Mouse (Mus musculus) neural tube, embryonic 14.5 days (tissue): Measurements from ENCODE around the gene Herc1. TPM values are rescaled to one million over a fixed set of nuclear protein-coding genes. Genes with fewer than 3 reads are reported as not detected.
A peak's percentile ranks its signal among the peaks of the same experiment; 100 is the strongest.

ENCODE experiments used
- ATAC-seq: fragments of 200-750 bp; cut with Nextera tagmentation; 2 replicates; pipeline ENCODE4 v1.8.0; 2017; ENCODE audit warnings: low read depth, mild to moderate bottlenecking, moderate TSS enrichment, moderate library complexity
- H3K27ac ChIP-seq: fragments of 300-500 bp; sonication (generic); 2 replicates; pipeline ENCODE4 v1.5.1; 2014; ENCODE audit warnings: low read depth, mild to moderate bottlenecking, control low read depth, low read length, moderate library complexity, mixed read lengths
- H3K27me3 ChIP-seq: fragments of 300-500 bp; sonication (generic); 2 replicates; pipeline ENCODE4 v1.6.1; 2014; ENCODE audit warnings: low read length; ENCODE audit not compliant: control insufficient read depth, insufficient read depth
- H3K36me3 ChIP-seq: fragments of 300-500 bp; sonication (generic); 2 replicates; pipeline ENCODE4 v1.6.1; 2014; ENCODE audit warnings: low read length, mixed read lengths; ENCODE audit not compliant: control insufficient read depth, insufficient read depth
- H3K4me1 ChIP-seq: fragments of 300-500 bp; sonication (generic); 2 replicates; pipeline ENCODE4 v1.6.1; 2014; ENCODE audit warnings: low read length; ENCODE audit not compliant: control insufficient read depth, insufficient read depth
- H3K4me2 ChIP-seq: fragments of 300-500 bp; sonication (generic); 2 replicates; pipeline ENCODE4 v1.6.1; 2014; ENCODE audit warnings: mild to moderate bottlenecking, low read depth, low read length, control low read depth
- H3K4me3 ChIP-seq: fragments of 300-500 bp; sonication (generic); 2 replicates; pipeline ENCODE4 v1.5.1; 2014; ENCODE audit warnings: low read depth, low read length, control low read depth, mixed read lengths
- H3K9ac ChIP-seq: fragments of 300-500 bp; sonication (generic); replicated peaks from 2 replicates; pipeline ENCODE4 v1.6.1; 2014; ENCODE audit warnings: low read depth, mild to moderate bottlenecking, control low read depth, low read length, mixed read lengths
- H3K9me3 ChIP-seq: fragments of 300-500 bp; sonication (generic); 2 replicates; pipeline ENCODE4 v1.6.1; 2016; ENCODE audit warnings: low read length; ENCODE audit not compliant: control insufficient read depth
- WGBS: fragments of 180-500 bp; shearing (Covaris S2); extraction: QIAGEN DNeasy Blood & Tissue Kit; methylation state at CpG from one replicate; pipeline ENCODE4 v1.1.7; 2014; 5-methylcytosine and 5-hydroxymethylcytosine counted together
- polyA plus RNA-seq: library from polyadenylated mRNA; unstranded; fragments of >200 nt; fragmentation: Nextera tagmentation; extraction: Ambion mirVana; gene quantifications from 2 replicates; pipeline ENCODE4 v1.2.1, GENCODE M21; 2014

The Herc1 gene
- polyA plus RNA-seq, 1 experiment from 2014 or later = 66.7 TPM

DNA sequence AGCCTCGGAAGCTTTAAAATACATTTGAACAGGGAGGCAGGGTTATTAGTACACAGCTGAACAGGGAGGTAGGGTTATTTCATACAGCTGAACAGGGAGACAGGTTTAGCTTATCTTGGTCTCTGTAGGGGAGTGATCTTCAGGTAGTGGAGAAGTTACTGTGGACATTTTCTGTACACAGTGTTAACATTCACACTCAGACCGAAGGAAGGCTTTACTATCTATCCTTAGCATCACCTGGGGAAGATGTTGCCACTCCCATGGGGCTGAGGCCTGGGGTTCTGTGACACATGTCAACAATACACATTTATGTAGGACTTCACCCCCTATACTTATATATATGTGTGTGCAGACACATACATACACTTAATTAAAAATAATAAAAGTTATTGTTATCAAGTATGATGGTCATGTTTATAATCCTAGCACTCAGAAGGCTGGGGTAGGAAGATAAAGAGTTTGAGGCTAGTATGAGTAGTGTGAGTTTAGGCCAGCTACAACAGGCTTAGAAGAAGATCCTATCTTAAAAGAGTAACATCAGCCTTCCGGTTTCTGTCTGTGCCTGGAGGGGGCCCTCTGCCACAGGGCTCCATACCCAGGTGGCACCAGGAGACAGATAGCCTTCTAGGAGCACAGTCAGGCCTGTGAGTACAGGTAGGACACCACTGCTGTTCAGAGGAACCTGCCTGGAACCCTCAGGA lies 9.7 kb upstream of the Herc1 start:
- Histone ChIP-seq H3K4me1 (no peaks in the 10 kb centered on the region), H3K4me2 (no peak overlapping the region), H3K27me3 (no peaks in the 10 kb centered on the region), H3K9me3 (no peaks in the 10 kb centered on the region), H3K36me3 (no peaks in the 10 kb centered on the region), H3K27ac (no peak overlapping the region), H3K4me3 (no peak overlapping the region), H3K9ac (no peak overlapping the region)
- WGBS = 82% methylated on average over 3 of the region's 3 CpGs
- no peak for ATAC-seq

DNA sequence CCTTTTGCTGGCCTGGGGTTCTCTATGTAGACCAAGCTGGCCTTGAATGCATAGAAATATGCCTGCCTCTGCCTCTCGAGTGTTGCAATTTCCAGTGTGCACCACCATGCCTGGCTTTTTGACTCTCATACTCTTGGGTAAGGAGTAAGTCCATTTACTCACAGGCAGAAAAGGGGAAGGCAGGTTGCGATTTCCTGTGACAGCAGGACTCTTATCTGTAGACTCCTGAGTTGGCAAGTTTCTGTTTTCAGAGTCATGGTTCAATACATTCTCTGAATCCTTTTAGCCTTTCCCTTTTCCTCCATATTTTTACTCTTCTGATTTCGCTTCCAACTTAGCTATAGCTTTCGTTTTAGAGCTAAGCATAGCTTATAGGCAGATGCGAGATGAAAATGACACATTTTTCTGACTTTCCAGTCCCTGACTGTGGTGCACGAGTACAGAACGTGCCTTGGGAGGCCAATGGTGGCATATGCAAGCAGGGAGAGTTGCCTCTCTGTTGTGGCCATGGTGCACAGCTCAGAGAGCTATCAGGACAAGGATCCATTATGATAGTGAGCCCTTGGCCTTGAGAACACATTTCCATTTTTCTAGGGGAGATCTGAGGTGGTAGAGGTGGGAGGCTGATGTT lies 2.7 kb upstream of the Herc1 start:
- Histone ChIP-seq H3K4me2 (no peak overlapping the region), H3K9ac (no peak overlapping the region), H3K27ac (no peak overlapping the region), H3K4me3 (no peak overlapping the region), H3K4me1 (peaks cover 11% of the 10 kb centered on the region), H3K27me3 (no peaks in the 10 kb centered on the region), H3K36me3 (no peaks in the 10 kb centered on the region), H3K9me3 (no peaks in the 10 kb centered on the region)
- 90% methylated on average over 7 of the region's 7 CpGs for WGBS
- ATAC-seq = no peak

GRCm38 (mm10) chr9:66349144-66349859 lies 948 bp upstream of the Herc1 start:
- no peaks in the 10 kb centered on the region for H3K27me3 ChIP-seq
- no peaks in the 10 kb centered on the region for H3K9me3 ChIP-seq
- H3K4me3 ChIP-seq = peak overlapping the region; percentile 68
- 0 out of 2 replicates have a peak, but pooled peaks have one; percentile 2 for ATAC-seq
- H3K4me2 ChIP-seq = peak overlapping the region; percentile 79
- H3K4me1 ChIP-seq = peaks cover 12% of the 10 kb centered on the region
- no peaks in the 10 kb centered on the region for H3K36me3 ChIP-seq
- H3K9ac ChIP-seq = peak overlapping the region; percentile 81
- WGBS = 36% methylated on average over 8 of the region's 8 CpGs
- H3K27ac ChIP-seq = peak overlapping the region; percentile 98

GRCm38 (mm10) chr9:66350788-66351430 lies 659 bp downstream of the Herc1 start:
- H3K27me3 ChIP-seq = no peaks in the 10 kb centered on the region
- WGBS = 2% methylated on average over 31 of the region's 32 CpGs

DNA sequence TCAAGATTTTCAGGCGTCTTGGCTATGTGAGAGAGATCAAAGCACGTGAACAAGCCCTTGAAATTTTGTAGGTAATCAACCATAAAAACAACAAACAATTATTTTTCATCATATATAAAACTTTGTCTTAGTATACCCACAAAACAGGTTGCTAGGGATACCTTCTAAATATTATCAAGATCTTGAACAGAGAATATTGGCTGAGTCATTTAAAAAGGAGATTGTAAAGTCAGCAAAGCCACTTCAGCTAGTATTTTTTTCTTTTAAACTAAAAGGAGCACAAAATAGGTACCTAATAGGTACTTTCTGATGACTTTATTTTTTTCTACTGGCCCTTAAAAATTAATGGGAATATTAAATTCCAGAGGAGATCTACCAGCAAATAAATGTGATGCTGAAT lies 2.5 kb downstream of the Herc1 start:
- no peaks in the 10 kb centered on the region for H3K36me3 ChIP-seq
- ATAC-seq = no peak
- H3K27ac ChIP-seq = no peak overlapping the region
- H3K4me3 ChIP-seq = no peak overlapping the region; the same call in 1 of the 2 replicates
- peaks cover 12% of the 10 kb centered on the region for H3K4me1 ChIP-seq
- no peak overlapping the region for H3K9ac ChIP-seq
- WGBS = 84% methylated on average over 2 of the region's 2 CpGs
- no peaks in the 10 kb centered on the region for H3K9me3 ChIP-seq
- peak overlapping the region; percentile 85 for H3K4me2 ChIP-seq
- no peaks in the 10 kb centered on the region for H3K27me3 ChIP-seq

More at GRCm38 (mm10) chr9:66350788-66351430, 659 bp downstream of the Herc1 start:
- H3K27ac ChIP-seq = peak overlapping the region; percentile 98
- H3K4me1 ChIP-seq = peaks cover 12% of the 10 kb centered on the region
- no peaks in the 10 kb centered on the region for H3K36me3 ChIP-seq
- H3K9me3 ChIP-seq = no peaks in the 10 kb centered on the region
- peak overlapping the region; percentile 68 for H3K4me3 ChIP-seq
- peak overlapping the region; percentile 81 for H3K9ac ChIP-seq
- peak; percentile 76 for ATAC-seq
- peak overlapping the region; percentile 85 for H3K4me2 ChIP-seq

GRCm38 (mm10) chr9:66359135-66359534 lies 8.9 kb downstream of the Herc1 start:
- Histone ChIP-seq H3K27ac (no peak overlapping the region), H3K4me1 (no peaks in the 10 kb centered on the region), H3K4me2 (no peak overlapping the region), H3K4me3 (no peak overlapping the region), H3K9me3 (no peaks in the 10 kb centered on the region), H3K27me3 (no peaks in the 10 kb centered on the region), H3K9ac (no peak overlapping the region), H3K36me3 (no peaks in the 10 kb centered on the region)
- WGBS = 91% methylated on average over 4 of the region's 4 CpGs
- no peak for ATAC-seq

DNA sequence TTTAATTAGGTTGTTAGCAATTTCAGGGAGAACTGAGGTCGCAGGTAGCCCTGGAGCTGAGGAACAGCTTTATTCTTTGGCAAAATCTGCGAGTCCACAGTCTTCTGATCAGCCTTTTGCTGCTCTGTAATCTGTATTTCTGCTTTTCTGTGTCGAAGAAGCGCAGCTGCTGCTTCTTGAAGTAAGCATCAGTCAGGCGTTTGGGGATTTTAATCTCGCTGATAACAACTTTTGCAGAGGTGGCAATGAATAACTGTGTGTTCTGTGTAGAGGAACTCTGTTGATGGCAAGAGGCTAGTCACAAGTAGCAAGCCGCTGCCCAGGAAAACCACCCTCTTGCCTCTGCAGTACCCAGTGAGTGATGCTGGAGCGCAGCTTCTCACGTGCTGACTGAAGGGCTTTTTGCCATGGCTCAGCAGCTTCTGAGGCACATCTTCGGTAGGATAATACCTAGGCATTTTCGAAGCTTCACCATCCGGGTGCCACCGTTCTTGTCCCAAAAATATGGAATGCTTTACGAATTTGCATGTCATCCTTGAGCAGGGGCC lies 10.0 kb downstream of the Herc1 start:
- Histone ChIP-seq H3K4me3 (no peak overlapping the region), H3K27me3 (no peaks in the 10 kb centered on the region), H3K36me3 (no peaks in the 10 kb centered on the region), H3K4me1 (no peaks in the 10 kb centered on the region), H3K4me2 (no peak overlapping the region), H3K27ac (no peak overlapping the region), H3K9me3 (no peaks in the 10 kb centered on the region), H3K9ac (no peak overlapping the region)
- WGBS = 90% methylated on average over 14 of the region's 14 CpGs
- ATAC-seq = no peak

GRCm38 (mm10) chr9:66368890-66369433 lies 18.7 kb downstream of the Herc1 start:
- Histone ChIP-seq H3K36me3 (no peaks in the 10 kb centered on the region), H3K9ac (no peak overlapping the region), H3K4me3 (no peak overlapping the region), H3K4me1 (no peaks in the 10 kb centered on the region), H3K27me3 (no peaks in the 10 kb centered on the region), H3K4me2 (no peak overlapping the region), H3K27ac (no peak overlapping the region), H3K9me3 (no peaks in the 10 kb centered on the region)
- WGBS = 75% methylated on average over 4 of the region's 4 CpGs
- no peak for ATAC-seq
